Mouse (Mus musculus) liver, adult 2 months (tissue): ENCODE data around the gene Ercc6l2. TPM values are rescaled to one million over a fixed set of nuclear protein-coding genes. Genes with fewer than 3 reads are reported as not detected.

Experiments
- DNase-seq: peaks from one replicate; pipeline ENCODE4 v3.0.0-alpha.2; 2011; ENCODE audit warnings: low read depth, low spot score; ENCODE audit errors: extremely low read depth
- H3K27ac ChIP-seq: fragments of 200-500 bp; replicated peaks from 2 replicates; pipeline ENCODE4 v1.5.1; 2012; ENCODE audit warnings: low read depth, mild to moderate bottlenecking, control low read depth, inconsistent platforms, low read length; ENCODE audit not compliant: insufficient read depth
- H3K27me3 ChIP-seq: fragments of 200-500 bp; 2 replicates; pipeline ENCODE4 v1.6.1; 2012; ENCODE audit warnings: mild to moderate bottlenecking, moderate library complexity, low read length, inconsistent platforms; ENCODE audit not compliant: control insufficient read depth, insufficient read depth
- H3K36me3 ChIP-seq: fragments of 200-500 bp; 2 replicates; pipeline ENCODE4 v1.6.1; 2012; ENCODE audit warnings: low read length, inconsistent platforms; ENCODE audit not compliant: control insufficient read depth, insufficient read depth
- H3K4me1 ChIP-seq: fragments of 200-500 bp; 2 replicates; pipeline ENCODE4 v1.6.1; 2011; ENCODE audit warnings: low read length; ENCODE audit not compliant: control insufficient read depth, insufficient read depth
- H3K4me3 ChIP-seq: fragments of 200-500 bp; 2 replicates; pipeline ENCODE4 v1.5.1; 2011; ENCODE audit warnings: low read depth, mild to moderate bottlenecking, control low read depth, low read length, moderate library complexity; ENCODE audit not compliant: insufficient read depth
- H3K79me2 ChIP-seq: fragments of 200-500 bp; 2 replicates; pipeline ENCODE4 v1.6.1; 2012; ENCODE audit warnings: inconsistent platforms, mild to moderate bottlenecking, low read length, moderate library complexity; ENCODE audit not compliant: control insufficient read depth, insufficient read depth
- H3K9ac ChIP-seq: fragments of 200-500 bp; 2 replicates; pipeline ENCODE4 v1.6.1; 2012; ENCODE audit warnings: low read depth, mild to moderate bottlenecking, control low read depth, inconsistent platforms, low read length
- CTCF ChIP-seq: fragments of 200-500 bp; IDR thresholded peaks from 2 replicates; pipeline ENCODE4 v1.5.1; 2011; ENCODE audit warnings: low read depth, low read length, control low read depth
- POLR2A ChIP-seq: fragments of 200-500 bp; IDR thresholded peaks from 2 replicates; pipeline ENCODE4 v1.6.1; 2011; ENCODE audit warnings: low read length, control low read depth; ENCODE audit not compliant: insufficient read depth; ENCODE audit errors: extremely low read depth
- WGBS: fragments of 180-500 bp; shearing (Covaris S2); methylation state at CpG from one replicate; pipeline ENCODE4 v1.1.7; 2018; 5-methylcytosine and 5-hydroxymethylcytosine counted together
- polyA plus RNA-seq: library from polyadenylated mRNA; depleted of rRNA; stranded (reverse); fragments of >200 nt; gene quantifications from 2 replicates; pipeline ENCODE4 v1.2.3, GENCODE M21; 2012
- total RNA-seq: library from RNA; depleted of rRNA; stranded (reverse); fragments of >200 nt; gene quantifications from 2 replicates; pipeline ENCODE4 v1.2.3, GENCODE M21; 2014

The Ercc6l2 gene
- total and polyA plus RNA-seq, 2 experiments: 2.3 to 14.0 TPM

GRCm38 (mm10) chr13:63907437-63907836 is 92.4 kb downstream of the Ercc6l2 start:
- H3K9ac ChIP-seq: no peak overlapping the region
- 0 out of 2 replicates have a peak, but pooled peaks have one; percentile 4 for TF ChIP-seq CTCF
- no peak for TF ChIP-seq POLR2A
- DNase-seq: no peak
- H3K27ac ChIP-seq: no peak overlapping the region
- no peaks in the 10 kb centered on the region for H3K36me3 ChIP-seq
- no peaks in the 10 kb centered on the region for H3K27me3 ChIP-seq
- no peaks in the 10 kb centered on the region for H3K79me2 ChIP-seq
- H3K4me3 ChIP-seq: no peak overlapping the region
- 73% methylated on average over 4 of the region's 4 CpGs for WGBS
- H3K4me1 ChIP-seq: peaks cover 2% of the 10 kb centered on the region; the same call in 1 of the 2 replicates

GRCm38 (mm10) chr13:63910141-63910804 is 95.2 kb downstream of the Ercc6l2 start:
- Histone ChIP-seq H3K27me3 (no peaks in the 10 kb centered on the region), H3K4me3 (no peak overlapping the region), H3K79me2 (no peaks in the 10 kb centered on the region), H3K4me1 (peaks cover 3% of the 10 kb centered on the region), H3K27ac (no peak overlapping the region), H3K36me3 (no peaks in the 10 kb centered on the region), H3K9ac (no peak overlapping the region)
- no peak for TF ChIP-seq POLR2A
- TF ChIP-seq CTCF: no peak
- no peak for DNase-seq
- 64% methylated on average over 5 of the region's 5 CpGs for WGBS

DNA sequence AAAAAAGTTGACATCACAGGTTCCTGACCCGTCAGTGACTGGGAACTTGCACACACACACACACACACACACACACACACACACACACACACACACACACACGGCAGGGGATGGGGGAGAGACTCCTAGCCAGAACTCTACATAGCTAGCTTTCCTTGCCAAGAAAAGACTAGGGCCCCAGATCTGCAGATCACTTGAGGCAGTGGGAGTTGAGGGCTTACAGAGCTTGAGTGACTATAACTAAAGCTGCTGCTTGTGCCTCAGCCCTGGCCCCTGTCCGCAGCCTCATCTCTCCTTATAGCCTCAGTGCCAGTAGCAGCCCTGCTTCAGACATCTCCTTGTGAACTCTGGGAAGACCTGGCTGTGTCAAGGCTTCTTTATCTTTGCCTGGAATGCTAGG is 96.6 kb downstream of the Ercc6l2 start:
- no peak for TF ChIP-seq CTCF
- no peak for TF ChIP-seq POLR2A
- H3K9ac ChIP-seq: no peak overlapping the region

DNA sequence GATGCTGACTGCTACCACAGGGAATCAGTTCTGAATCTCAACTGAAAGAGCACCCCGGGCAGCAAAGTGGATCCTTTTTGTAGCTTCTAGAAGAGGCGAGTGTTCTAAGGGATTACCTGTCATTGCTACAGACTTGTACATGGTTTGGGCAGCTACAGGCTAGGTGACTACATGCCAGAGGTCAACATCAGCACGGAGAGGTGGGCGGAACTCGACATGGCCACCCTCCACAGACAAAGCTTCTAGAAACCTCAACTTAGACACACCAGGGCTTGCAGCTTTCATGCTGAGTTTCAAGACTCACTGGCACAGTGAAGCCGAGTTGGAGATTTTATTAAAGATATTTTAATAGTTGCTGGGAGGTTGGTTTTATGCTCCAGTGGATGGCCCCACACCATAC is 98.1 kb downstream of the Ercc6l2 start:
- DNase-seq: no peak
- peaks cover 5% of the 10 kb centered on the region for H3K4me1 ChIP-seq
- WGBS: 92% methylated on average over 6 of the region's 6 CpGs
- TF ChIP-seq POLR2A (no peak), CTCF (no peak)
- no peaks in the 10 kb centered on the region for H3K36me3 ChIP-seq
- H3K27ac ChIP-seq: no peak overlapping the region
- H3K4me3 ChIP-seq: no peak overlapping the region
- H3K27me3 ChIP-seq: no peaks in the 10 kb centered on the region
- H3K9ac ChIP-seq: no peak overlapping the region
- no peaks in the 10 kb centered on the region for H3K79me2 ChIP-seq

More for the DNA sequence above, 96.6 kb downstream of the Ercc6l2 start:
- H3K36me3 ChIP-seq: no peaks in the 10 kb centered on the region
- DNase-seq: no peak
- H3K79me2 ChIP-seq: no peaks in the 10 kb centered on the region
- H3K4me3 ChIP-seq: no peak overlapping the region
- 89% methylated on average over 3 of the region's 3 CpGs for WGBS
- peaks cover 3% of the 10 kb centered on the region for H3K4me1 ChIP-seq
- no peak overlapping the region for H3K27ac ChIP-seq
- no peaks in the 10 kb centered on the region for H3K27me3 ChIP-seq

- 19% methylated on average over 3 of the region's 3 CpGs for WGBS
- H3K36me3 ChIP-seq: no peaks in the 10 kb centered on the region
- DNase-seq: peak; percentile 50
- H3K27me3 ChIP-seq: no peaks in the 10 kb centered on the region
- H3K27ac ChIP-seq: no peak overlapping the region
- no peaks in the 10 kb centered on the region for H3K79me2 ChIP-seq
- TF ChIP-seq POLR2A (no peak), CTCF (no peak)
- H3K9ac ChIP-seq: no peak overlapping the region
- H3K4me3 ChIP-seq: no peak overlapping the region
- H3K4me1 ChIP-seq: peaks cover 5% of the 10 kb centered on the region
These were observed 100.1 kb downstream of the Ercc6l2 start for GRCm38 (mm10) chr13:63915176-63915575.

DNA sequence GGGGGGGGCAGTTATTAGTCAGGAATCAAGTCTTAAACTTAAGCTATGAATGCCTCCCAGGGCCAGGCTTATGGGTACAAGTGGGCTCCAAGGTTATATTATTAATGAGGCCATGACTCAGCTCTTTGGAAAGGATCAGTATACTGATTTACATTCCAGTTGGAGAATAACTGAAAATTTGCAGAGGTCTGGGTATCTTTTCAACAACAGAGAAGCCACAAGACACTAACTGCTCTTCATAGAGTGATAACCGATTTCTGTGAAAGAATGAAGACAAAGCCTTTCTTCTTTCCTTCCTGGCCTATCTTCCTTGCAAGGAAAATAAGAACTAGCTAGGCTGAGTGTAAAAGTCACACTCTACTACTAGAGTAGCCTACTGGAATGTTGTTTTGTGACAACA is 100.6 kb downstream of the Ercc6l2 start:
- Histone ChIP-seq H3K79me2 (no peaks in the 10 kb centered on the region), H3K4me1 (peaks cover 5% of the 10 kb centered on the region), H3K9ac (no peak overlapping the region), H3K36me3 (no peaks in the 10 kb centered on the region), H3K4me3 (no peak overlapping the region), H3K27ac (no peak overlapping the region), H3K27me3 (no peaks in the 10 kb centered on the region)
- 85% methylated on average over 1 of the region's 1 CpGs for WGBS
- TF ChIP-seq POLR2A: no peak
- TF ChIP-seq CTCF: no peak
- DNase-seq: no peak
